In the genomic region with DNA sequence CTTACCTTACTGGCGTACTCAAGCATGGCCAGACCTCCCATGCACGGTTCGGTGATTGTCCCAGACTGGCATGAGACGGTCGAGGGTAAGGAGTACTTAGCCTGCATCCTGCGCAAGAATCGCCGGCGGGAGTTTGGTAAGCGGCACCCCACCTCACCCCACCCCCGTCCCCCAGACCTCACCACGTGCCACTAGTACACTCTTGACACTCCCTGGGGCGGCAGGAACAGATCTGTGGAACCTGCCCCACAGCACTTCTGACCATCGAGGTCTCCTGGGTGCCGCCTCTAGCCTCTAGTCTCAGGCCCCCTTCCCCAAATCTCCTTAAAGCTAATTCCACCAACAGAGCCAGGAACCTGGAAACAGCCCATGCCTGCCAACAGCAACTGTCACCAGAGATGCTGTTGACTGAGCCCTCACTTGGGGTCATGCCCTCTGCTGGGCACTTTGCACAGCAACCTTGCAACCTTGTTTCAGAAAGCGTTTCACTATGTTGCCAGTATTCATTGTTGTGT, we compare ENCODE assay signal across 8 mouse cellular contexts. TPM values are rescaled to one million over a fixed set of nuclear protein-coding genes. Genes with fewer than 3 reads are reported as not detected.
DNase-seq lines count a peak whose midpoint lies in the region; ATAC-seq lines count a peak whose summit lies in the region.

No protein-coding gene starts in this region.

- ATAC-seq in hindbrain, embryonic 13.5 days (ENCODE audit: low FRiP score): peak; percentile 66
- peak; percentile 38 for ATAC-seq in liver, embryonic 16.5 days (ENCODE audit: low read depth)
- ATAC-seq in neural tube, embryonic 12.5 days (ENCODE audit: low FRiP score, low read depth): peak; percentile 57

- peak overlapping the region; percentile 59 for H3K4me3 ChIP-seq in hindbrain, embryonic 13.5 days
- peak overlapping the region; percentile 71 for H3K4me3 ChIP-seq in liver, embryonic 16.5 days (ENCODE audit: low read depth, low read length)
- peak overlapping the region; percentile 49 for H3K4me3 ChIP-seq in neural tube, embryonic 12.5 days

- H3K4me2 ChIP-seq in hindbrain, embryonic 13.5 days: peak overlapping the region; percentile 89
- peak overlapping the region; percentile 98 for H3K4me2 ChIP-seq in liver, embryonic 16.5 days (ENCODE audit: low read depth, low read length)
- peak overlapping the region; percentile 91 for H3K4me2 ChIP-seq in neural tube, embryonic 12.5 days (replicated peaks)

- no peaks in the 10 kb centered on the region for H3K36me3 ChIP-seq in hindbrain, embryonic 13.5 days
- no peaks in the 10 kb centered on the region for H3K36me3 ChIP-seq in liver, embryonic 16.5 days (ENCODE audit: control insufficient read depth, insufficient read depth)
- no peaks in the 10 kb centered on the region for H3K36me3 ChIP-seq in neural tube, embryonic 12.5 days

- WGBS in hindbrain, embryonic 13.5 days: 3% methylated on average over 16 of the region's 16 CpGs
- WGBS in liver, embryonic 16.5 days (ENCODE audit: insufficient replicate concordance): 1% methylated on average over 16 of the region's 16 CpGs
- WGBS in neural tube, embryonic 12.5 days: 0% methylated on average over 16 of the region's 16 CpGs

- H3K4me1 ChIP-seq in hindbrain, embryonic 13.5 days (replicated peaks): peaks cover 23% of the 10 kb centered on the region
- H3K4me1 ChIP-seq in liver, embryonic 16.5 days (ENCODE audit: control insufficient read depth, low read depth, low read length): peaks cover 16% of the 10 kb centered on the region
- peaks cover 15% of the 10 kb centered on the region for H3K4me1 ChIP-seq in neural tube, embryonic 12.5 days

- H3K27ac ChIP-seq in hindbrain, embryonic 13.5 days: peak overlapping the region; percentile 79
- H3K27ac ChIP-seq in liver, embryonic 16.5 days (ENCODE audit: low read length): no peak overlapping the region
- no peak overlapping the region for H3K27ac ChIP-seq in neural tube, embryonic 12.5 days

- H3K9me3 ChIP-seq in hindbrain, embryonic 13.5 days: no peaks in the 10 kb centered on the region
- H3K9me3 ChIP-seq in liver, embryonic 16.5 days (replicated peaks; ENCODE audit: control insufficient read depth, low read length): no peaks in the 10 kb centered on the region
- H3K9me3 ChIP-seq in neural tube, embryonic 12.5 days: no peaks in the 10 kb centered on the region

- H3K9ac ChIP-seq in hindbrain, embryonic 13.5 days: peak overlapping the region; percentile 77
- H3K9ac ChIP-seq in liver, embryonic 16.5 days (ENCODE audit: low read depth, low read length): peak overlapping the region; percentile 67
- peak overlapping the region; percentile 64 for H3K9ac ChIP-seq in neural tube, embryonic 12.5 days

- DNase-seq in CD4-positive helper T cell, adult 2 months (ENCODE audit: low read depth, low spot score): peak; percentile 77
- DNase-seq in R1 (ENCODE audit: low read depth, low spot score): peak; percentile 73
- DNase-seq in embryo, embryonic 11 days: peak; percentile 63
- DNase-seq in ovary, postnatal 14 days (ENCODE audit: low spot score): no peak
- DNase-seq in right cerebral cortex, postnatal 14 days: no peak

- no peaks in the 10 kb centered on the region for H3K27me3 ChIP-seq in hindbrain, embryonic 13.5 days
- H3K27me3 ChIP-seq in liver, embryonic 16.5 days (ENCODE audit: control insufficient read depth, insufficient read depth, low read depth, low read length): no peaks in the 10 kb centered on the region
- no peaks in the 10 kb centered on the region for H3K27me3 ChIP-seq in neural tube, embryonic 12.5 days (replicated peaks)

RNA-seq across cellular contexts. Expression of a gene that starts 0.6 kb away (rescaled TPM):
- polyA plus RNA-seq in hindbrain, embryonic 13.5 days (2015; fragmentation: Nextera tagmentation; extraction: Ambion mirVana): 8.1 and 8.5 TPM in 2 replicates
- polyA plus RNA-seq in liver, embryonic 16.5 days (2015; fragmentation: Nextera tagmentation; extraction: Ambion mirVana): 0.99 and 1.6 TPM in 2 replicates
- polyA plus RNA-seq in neural tube, embryonic 12.5 days (2016; fragmentation: Nextera tagmentation; extraction: Ambion mirVana): 5.5 TPM in 2 replicates

RNA-seq across cellular contexts. Expression of a gene that starts 24.9 kb away (rescaled TPM):
- polyA plus RNA-seq in hindbrain, embryonic 13.5 days (2015; fragmentation: Nextera tagmentation; extraction: Ambion mirVana): 1.4 TPM in 2 replicates
- 1.1 and 1.3 TPM in 2 replicates for polyA plus RNA-seq in liver, embryonic 16.5 days (2015; fragmentation: Nextera tagmentation; extraction: Ambion mirVana)
- polyA plus RNA-seq in neural tube, embryonic 12.5 days (2016; fragmentation: Nextera tagmentation; extraction: Ambion mirVana): 1.6 and 3.1 TPM in 2 replicates

Comparison
In these comparisons a context has a peak if more than half of its experiments do, and no peak if none do; other contexts are left out.
1. DNase-seq: peak in CD4-positive helper T cell, adult 2 months (single experiment), R1 (single experiment) and embryo, embryonic 11 days (single experiment); none in ovary, postnatal 14 days (single experiment) and right cerebral cortex, postnatal 14 days (single experiment).
2. Peak in every context shown above with its lines, with median percentiles within 50 percentile points of each other: ATAC-seq, H3K4me2 ChIP-seq, H3K4me3 ChIP-seq and H3K9ac ChIP-seq.